In the genomic region with DNA sequence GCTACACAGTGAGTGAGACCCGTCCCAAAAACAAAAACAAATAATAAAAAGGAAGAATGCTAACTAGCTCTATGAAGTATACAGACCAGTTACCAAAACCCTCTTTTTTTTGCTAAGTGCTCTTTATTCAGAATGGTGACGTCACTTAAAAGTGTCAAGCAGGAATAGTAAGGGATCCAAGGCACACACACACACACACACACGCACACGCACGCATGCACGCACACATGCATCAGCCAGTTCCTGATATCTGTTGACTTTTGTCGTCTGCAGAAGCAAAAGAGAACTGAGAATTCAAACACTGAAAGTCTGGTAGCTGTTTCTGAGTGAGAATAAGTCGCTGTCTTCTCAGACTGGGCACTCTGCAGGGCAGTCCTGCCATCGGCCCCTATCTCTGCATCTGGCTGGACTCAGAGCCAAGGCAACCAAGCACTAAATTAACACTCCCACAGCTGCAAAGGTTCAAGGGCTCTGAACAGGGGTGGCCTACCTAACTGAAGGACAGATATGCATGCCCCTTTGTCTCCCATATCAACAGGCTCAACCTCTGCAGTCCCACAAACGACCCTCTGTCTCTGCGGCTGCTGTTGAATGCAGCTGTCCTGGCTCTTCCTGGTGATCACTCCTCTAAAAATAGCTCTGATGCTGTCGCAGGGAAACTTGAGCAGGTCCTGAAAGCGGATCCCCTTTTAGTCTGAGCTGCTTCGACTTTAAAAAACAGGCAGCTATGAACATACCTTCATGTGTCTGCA, we compare ENCODE assay signal across 8 mouse cellular contexts.
DNase-seq lines count a peak whose midpoint lies in the region; ATAC-seq lines count a peak whose summit lies in the region.

No protein-coding gene starts in this region.

- ATAC-seq in forebrain, embryonic 12.5 days (ENCODE audit: low FRiP score): no peak
- 0 out of 2 replicates have a peak, but pooled peaks have one; percentile 31 for ATAC-seq in hindbrain, embryonic 11.5 days (ENCODE audit: low FRiP score)
- ATAC-seq in inflammation-experienced regulatory T-cells, adult 6 months: no peak

- H3K4me3 ChIP-seq in forebrain, embryonic 12.5 days (replicated peaks): no peak overlapping the region
- no peak overlapping the region for H3K4me3 ChIP-seq in hindbrain, embryonic 11.5 days (ENCODE audit: low read depth, low read length)

- H3K27ac ChIP-seq in forebrain, embryonic 12.5 days: peak overlapping the region; percentile 80
- H3K27ac ChIP-seq in hindbrain, embryonic 11.5 days (ENCODE audit: low read depth, low read length): peak overlapping the region; percentile 17; the same call in 1 of the 2 replicates

- H3K9ac ChIP-seq in forebrain, embryonic 12.5 days: 0 out of 2 replicates have a peak overlapping the region, but pooled peaks have one; percentile 17
- no peak overlapping the region for H3K9ac ChIP-seq in hindbrain, embryonic 11.5 days (ENCODE audit: low read depth, low read length)

- no peaks in the 10 kb centered on the region for H3K36me3 ChIP-seq in forebrain, embryonic 12.5 days (replicated peaks)
- H3K36me3 ChIP-seq in hindbrain, embryonic 11.5 days (ENCODE audit: control insufficient read depth, insufficient read depth, low read length): no peaks in the 10 kb centered on the region

- peak overlapping the region; percentile 8; the same call in 1 of the 2 replicates for H3K4me2 ChIP-seq in forebrain, embryonic 12.5 days
- H3K4me2 ChIP-seq in hindbrain, embryonic 11.5 days (replicated peaks; ENCODE audit: low read depth, low read length): no peak overlapping the region

- H3K27me3 ChIP-seq in forebrain, embryonic 12.5 days: no peaks in the 10 kb centered on the region
- no peaks in the 10 kb centered on the region for H3K27me3 ChIP-seq in hindbrain, embryonic 11.5 days (ENCODE audit: control insufficient read depth, insufficient read depth, low read length)

- H3K9me3 ChIP-seq in forebrain, embryonic 12.5 days: no peaks in the 10 kb centered on the region
- H3K9me3 ChIP-seq in hindbrain, embryonic 11.5 days (ENCODE audit: control insufficient read depth, low read length): no peaks in the 10 kb centered on the region

- peak; percentile 52 for DNase-seq in retina, postnatal 1 day
- DNase-seq in retina, embryonic 14.5 days (ENCODE audit: low spot score): no peak
- no peak for DNase-seq in hindbrain, embryonic 11.5 days (ENCODE audit: low spot score)
- peak; percentile 84 for DNase-seq in skeletal muscle tissue, adult 2 months (ENCODE audit: low read depth, low spot score)
- DNase-seq in right cerebral cortex, postnatal 10 days (ENCODE audit: low spot score in 2 of 2): no peak
- no peak for DNase-seq in layer of hippocampus, adult 18-20 months (ENCODE audit: low spot score in 2 of 2)

- WGBS in forebrain, embryonic 12.5 days: 53% methylated on average over 14 of the region's 14 CpGs
- WGBS in hindbrain, embryonic 11.5 days: 59% methylated on average over 14 of the region's 14 CpGs

- peaks cover 69% of the 10 kb centered on the region for H3K4me1 ChIP-seq in forebrain, embryonic 12.5 days
- peaks cover 6% of the 10 kb centered on the region; the same call in 1 of the 2 replicates for H3K4me1 ChIP-seq in hindbrain, embryonic 11.5 days (replicated peaks; ENCODE audit: control insufficient read depth, insufficient read depth, low read length)

Comparison
In these comparisons a context has a peak if more than half of its experiments do, and no peak if none do; other contexts are left out.
1. DNase-seq: peak in retina, postnatal 1 day (single experiment) and skeletal muscle tissue, adult 2 months (single experiment); none in retina, embryonic 14.5 days (single experiment), hindbrain, embryonic 11.5 days (single experiment), right cerebral cortex, postnatal 10 days (0 of 2) and layer of hippocampus, adult 18-20 months (0 of 2).